Mouse (Mus musculus) hindbrain, embryonic 11.5 days (tissue): Measurements from ENCODE around the gene Foxn1. TPM values are rescaled to one million over a fixed set of nuclear protein-coding genes. Genes with fewer than 3 reads are reported as not detected.

Experiments
- ATAC-seq: fragments of 200-750 bp; cut with Nextera tagmentation; 2 replicates; pipeline ENCODE4 v1.8.0; 2017; ENCODE audit warnings: mild to moderate bottlenecking, moderate TSS enrichment, moderate library complexity; ENCODE audit not compliant: low FRiP score
- DNase-seq: peaks from one replicate; pipeline ENCODE4 v3.0.0-alpha.2; 2015; ENCODE audit warnings: low spot score
- H3K27ac ChIP-seq: fragments of 300-500 bp; sonication (generic); 2 replicates; pipeline ENCODE4 v1.5.1; 2014; ENCODE audit warnings: mild to moderate bottlenecking, low read depth, low read length
- H3K27me3 ChIP-seq: fragments of 300-500 bp; sonication (generic); 2 replicates; pipeline ENCODE4 v1.6.1; 2014; ENCODE audit warnings: mild to moderate bottlenecking, low read length, moderate library complexity, mixed read lengths; ENCODE audit not compliant: control insufficient read depth, insufficient read depth
- H3K36me3 ChIP-seq: fragments of 300-500 bp; sonication (generic); 2 replicates; pipeline ENCODE4 v1.6.1; 2014; ENCODE audit warnings: mild to moderate bottlenecking, low read length, moderate library complexity, mixed read lengths; ENCODE audit not compliant: control insufficient read depth, insufficient read depth
- H3K4me1 ChIP-seq: fragments of 300-500 bp; sonication (generic); replicated peaks from 2 replicates; pipeline ENCODE4 v1.6.1; 2014; ENCODE audit warnings: low read length, mixed read lengths; ENCODE audit not compliant: control insufficient read depth, insufficient read depth
- H3K4me2 ChIP-seq: fragments of 300-500 bp; sonication (generic); replicated peaks from 2 replicates; pipeline ENCODE4 v1.6.1; 2014; ENCODE audit warnings: mild to moderate bottlenecking, low read depth, low read length
- H3K4me3 ChIP-seq: fragments of 300-500 bp; sonication (generic); 2 replicates; pipeline ENCODE4 v1.5.1; 2014; ENCODE audit warnings: low read depth, low read length
- H3K9ac ChIP-seq: fragments of 300-500 bp; sonication (generic); 2 replicates; pipeline ENCODE4 v1.6.1; 2014; ENCODE audit warnings: low read depth, low read length
- H3K9me3 ChIP-seq: fragments of 300-500 bp; sonication (generic); 2 replicates; pipeline ENCODE4 v1.6.1; 2016; ENCODE audit warnings: low read length; ENCODE audit not compliant: control insufficient read depth
- WGBS: fragments of 180-500 bp; shearing (Covaris S2); extraction: QIAGEN DNeasy Blood & Tissue Kit; methylation state at CpG from one replicate; pipeline ENCODE4 v1.1.7; 2014; 5-methylcytosine and 5-hydroxymethylcytosine counted together
- polyA plus RNA-seq: library from polyadenylated mRNA; unstranded; fragments of >200 nt; fragmentation: Nextera tagmentation; extraction: Ambion mirVana; gene quantifications from 2 replicates; pipeline ENCODE4 v1.2.1, GENCODE M21; 2014

Foxn1 gene
- polyA plus RNA-seq, 1 experiment from 2014 or later = 0.05 TPM

GRCm38 (mm10) chr11:78333992-78334391 lies 52.4 kb downstream of the Foxn1 start:
- Histone ChIP-seq H3K4me3 (no peak overlapping the region), H3K27me3 (no peaks in the 10 kb centered on the region), H3K36me3 (peaks cover 6% of the 10 kb centered on the region; the same call in 1 of the 2 replicates), H3K9me3 (no peaks in the 10 kb centered on the region), H3K27ac (no peak overlapping the region), H3K4me1 (0 out of 2 replicates have a peak, but pooled peaks cover 2% of the 10 kb centered on the region), H3K4me2 (no peak overlapping the region), H3K9ac (no peak overlapping the region)
- 93% methylated on average over 5 of the region's 5 CpGs for WGBS
- DNase-seq (no peak), ATAC-seq (no peak)

GRCm38 (mm10) chr11:78332676-78333075 lies 53.7 kb downstream of the Foxn1 start:
- Histone ChIP-seq H3K9me3 (no peaks in the 10 kb centered on the region), H3K4me1 (0 out of 2 replicates have a peak, but pooled peaks cover 3% of the 10 kb centered on the region), H3K27me3 (no peaks in the 10 kb centered on the region), H3K4me2 (no peak overlapping the region), H3K27ac (no peak overlapping the region), H3K4me3 (no peak overlapping the region), H3K9ac (no peak overlapping the region), H3K36me3 (peaks cover 6% of the 10 kb centered on the region; the same call in 1 of the 2 replicates)
- 97% methylated on average over 12 of the region's 12 CpGs for WGBS
- no peak for ATAC-seq
- DNase-seq = no peak

- no peak for DNase-seq
- Histone ChIP-seq H3K9ac (peak overlapping the region; percentile 82), H3K9me3 (no peaks in the 10 kb centered on the region), H3K27me3 (no peaks in the 10 kb centered on the region), H3K4me1 (0 out of 2 replicates have a peak, but pooled peaks cover 3% of the 10 kb centered on the region), H3K27ac (no peak overlapping the region), H3K36me3 (no peaks in the 10 kb centered on the region; the same call in 1 of the 2 replicates), H3K4me2 (peak overlapping the region; percentile 77), H3K4me3 (peak overlapping the region; percentile 64)
- WGBS = under 1% methylated on average over 41 of the region's 41 CpGs
- peak; percentile 76 for ATAC-seq
Observed at GRCm38 (mm10) chr11:78328512-78329056, 57.8 kb downstream of the Foxn1 start.

- Histone ChIP-seq H3K27ac (no peak within 1 kb of the TSS), H3K9ac (peak within 1 kb of the TSS; percentile 82), H3K4me3 (peak within 1 kb of the TSS; percentile 64), H3K4me2 (peak within 1 kb of the TSS; percentile 77), H3K27me3 (no peaks in the 10 kb centered on the region), H3K4me1 (0 out of 2 replicates have a peak, but pooled peaks cover 3% of the 10 kb centered on the region), H3K36me3 (no peaks in the 10 kb centered on the region; the same call in 1 of the 2 replicates), H3K9me3 (no peaks in the 10 kb centered on the region)
- peak; percentile 96 for DNase-seq
- ATAC-seq = peak; percentile 95
- 14% methylated on average over 37 of the region's 37 CpGs for WGBS
Observed at GRCm38 (mm10) chr11:78327634-78328511, 58.5 kb downstream of the Foxn1 start, which contains the start of gene Pigs. Pigs (plus strand) TSS chr11:78328415.

- H3K27me3 ChIP-seq = no peaks in the 10 kb centered on the region
- H3K36me3 ChIP-seq = no peaks in the 10 kb centered on the region
- DNase-seq = no peak
- H3K9me3 ChIP-seq = no peaks in the 10 kb centered on the region
- no peak for ATAC-seq
- WGBS = 96% methylated on average over 4 of the region's 4 CpGs
- H3K4me3 ChIP-seq = no peak overlapping the region
- H3K4me2 ChIP-seq = no peak overlapping the region
- H3K9ac ChIP-seq = no peak overlapping the region
- H3K4me1 ChIP-seq = 0 out of 2 replicates have a peak, but pooled peaks cover 3% of the 10 kb centered on the region
- no peak overlapping the region for H3K27ac ChIP-seq
Observed at GRCm38 (mm10) chr11:78327215-78327614, 59.1 kb downstream of the Foxn1 start.

GRCm38 (mm10) chr11:78324965-78325364 lies 61.4 kb downstream of the Foxn1 start:
- no peak overlapping the region for H3K4me2 ChIP-seq
- 0 out of 2 replicates have a peak, but pooled peaks cover 3% of the 10 kb centered on the region for H3K4me1 ChIP-seq
- H3K36me3 ChIP-seq = no peaks in the 10 kb centered on the region
- no peak overlapping the region for H3K27ac ChIP-seq
- H3K4me3 ChIP-seq = no peak overlapping the region
- WGBS = 95% methylated on average over 12 of the region's 12 CpGs
- H3K9ac ChIP-seq = no peak overlapping the region
- no peak for ATAC-seq
- DNase-seq = no peak
- H3K27me3 ChIP-seq = no peaks in the 10 kb centered on the region
- no peaks in the 10 kb centered on the region for H3K9me3 ChIP-seq

GRCm38 (mm10) chr11:78324000-78324785 lies 62.2 kb downstream of the Foxn1 start:
- Histone ChIP-seq H3K27ac (no peak overlapping the region), H3K9ac (no peak overlapping the region), H3K4me1 (0 out of 2 replicates have a peak, but pooled peaks cover 3% of the 10 kb centered on the region), H3K27me3 (no peaks in the 10 kb centered on the region), H3K36me3 (no peaks in the 10 kb centered on the region), H3K4me3 (no peak overlapping the region), H3K9me3 (no peaks in the 10 kb centered on the region), H3K4me2 (no peak overlapping the region)
- 86% methylated on average over 15 of the region's 15 CpGs for WGBS
- no peak for DNase-seq
- no peak for ATAC-seq

GRCm38 (mm10) chr11:78322860-78323259 lies 63.5 kb downstream of the Foxn1 start, which contains the start of gene Aldoc:
Aldoc (plus strand) TSS chr11:78322968.
- no peaks in the 10 kb centered on the region for H3K4me1 ChIP-seq
- WGBS = 3% methylated on average over 15 of the region's 15 CpGs
- no peak within 1 kb of the TSS for H3K4me3 ChIP-seq
- ATAC-seq = 0 out of 2 replicates have a peak, but pooled peaks have one; percentile 33
- peak; percentile 53 for DNase-seq
- 0 out of 2 replicates have a peak within 1 kb of the TSS, but pooled peaks have one; percentile 5 for H3K4me2 ChIP-seq
- H3K27ac ChIP-seq = no peak within 1 kb of the TSS
- H3K9me3 ChIP-seq = no peaks in the 10 kb centered on the region
- no peak within 1 kb of the TSS for H3K9ac ChIP-seq
- no peaks in the 10 kb centered on the region for H3K27me3 ChIP-seq
- 0 out of 2 replicates have a peak, but pooled peaks cover 2% of the 10 kb centered on the region for H3K36me3 ChIP-seq
